Mouse (Mus musculus) cerebellum, adult 2 months (tissue): ENCODE results near the gene Cd2bp2.

Source experiments
- CTCF ChIP-seq: fragments of 200-500 bp; IDR thresholded peaks from 2 replicates; pipeline ENCODE4 v1.5.1; 2011; ENCODE audit warnings: low read depth, mild to moderate bottlenecking, control low read depth, low read length, moderate library complexity, borderline replicate concordance; ENCODE audit not compliant: insufficient read depth
- POLR2A ChIP-seq: fragments of 200-500 bp; IDR thresholded peaks from 2 replicates; pipeline ENCODE4 v1.6.1; 2011; ENCODE audit warnings: low read length, control low read depth, borderline replicate concordance; ENCODE audit not compliant: insufficient read depth

GRCm38 (mm10) chr7:127210266-127210665 lies 14.4 kb upstream of the Cd2bp2 start:
- TF ChIP-seq CTCF (no peak), POLR2A (no peak)
